Mouse (Mus musculus) heart, adult 2 months (tissue): ENCODE data around the gene Slc46a1.

Source experiments
- CTCF ChIP-seq: fragments of 200-600 bp; IDR thresholded peaks from 2 replicates; pipeline ENCODE4 v1.8.1; 2022; ENCODE audit warnings: antibody characterized with exemption, mild to moderate bottlenecking, moderate library complexity
- POLR2A ChIP-seq: fragments of 200-500 bp; IDR thresholded peaks from 2 replicates; pipeline ENCODE4 v1.6.1; 2011; ENCODE audit warnings: mild to moderate bottlenecking, low read depth, low read length, control low read depth; ENCODE audit not compliant: insufficient read depth

DNA sequence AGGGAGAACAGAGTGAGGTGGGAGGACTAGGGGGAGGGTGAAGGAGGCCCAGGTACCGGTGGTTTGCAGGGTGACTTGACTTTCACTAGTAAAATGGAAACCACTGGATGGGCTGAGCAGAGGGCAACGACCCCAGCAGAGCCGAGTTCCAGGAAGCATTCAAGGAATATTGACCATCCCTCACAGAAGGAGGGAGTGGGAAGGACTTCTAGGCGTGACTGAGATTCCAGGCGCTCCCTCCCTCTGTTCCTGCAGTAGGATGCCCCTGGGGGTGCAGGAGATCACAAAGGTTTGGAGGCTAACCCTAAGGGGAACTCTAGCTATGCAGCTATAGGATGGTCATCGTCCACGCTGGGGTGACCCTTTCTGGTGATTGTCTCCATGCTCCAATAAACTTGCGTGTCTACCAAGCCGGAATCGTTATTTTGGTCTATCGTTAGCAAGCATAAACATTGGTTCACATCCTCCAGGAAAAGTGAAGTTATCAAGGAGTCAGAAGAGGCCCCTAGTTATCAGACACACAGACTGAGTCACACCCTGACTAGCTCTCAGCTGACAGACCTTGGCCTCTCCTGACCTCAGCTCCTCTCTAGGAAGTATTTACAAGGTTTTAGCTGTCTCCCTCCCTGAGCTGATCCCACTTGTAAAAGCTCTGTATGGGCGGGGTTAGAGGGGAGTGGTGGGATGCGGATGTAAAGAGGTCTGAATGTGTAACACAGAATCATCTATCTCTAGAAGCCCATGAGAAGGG is 2.0 kb upstream of the Slc46a1 start:
- TF ChIP-seq CTCF, result no peak
- no peak for TF ChIP-seq POLR2A
